Mouse (Mus musculus) cortical plate, adult 2 months (tissue): ENCODE measurements at regions not wholly inside any gene's neighbourhood (a gene's known extent, or its start where the extent isn't known, plus 50 kb on each side); places are given as distances from the start of the nearest gene placed in this dataset.

Source experiments
- H3K27ac ChIP-seq: fragments of 200-500 bp; 2 replicates; pipeline ENCODE4 v1.5.1; 2012; ENCODE audit warnings: low read length, control low read depth, inconsistent platforms; ENCODE audit not compliant: insufficient read depth
- H3K4me1 ChIP-seq: fragments of 200-500 bp; 2 replicates; pipeline ENCODE4 v1.6.1; 2011; ENCODE audit warnings: low read length; ENCODE audit not compliant: control insufficient read depth, insufficient read depth
- H3K4me3 ChIP-seq: fragments of 200-500 bp; 2 replicates; pipeline ENCODE4 v1.5.1; 2011; ENCODE audit warnings: mild to moderate bottlenecking, low read length, control low read depth; ENCODE audit not compliant: insufficient read depth
- CTCF ChIP-seq: fragments of 200-500 bp; IDR thresholded peaks from 2 replicates; pipeline ENCODE4 v1.5.1; 2011; ENCODE audit warnings: mild to moderate bottlenecking, control low read depth, low read length; ENCODE audit not compliant: insufficient read depth; ENCODE audit errors: extremely low read depth
- POLR2A ChIP-seq: fragments of 200-500 bp; IDR thresholded peaks from 2 replicates; pipeline ENCODE4 v1.6.1; 2011; ENCODE audit warnings: mild to moderate bottlenecking, low read length, control low read depth; ENCODE audit not compliant: insufficient read depth; ENCODE audit errors: extremely low read depth

DNA sequence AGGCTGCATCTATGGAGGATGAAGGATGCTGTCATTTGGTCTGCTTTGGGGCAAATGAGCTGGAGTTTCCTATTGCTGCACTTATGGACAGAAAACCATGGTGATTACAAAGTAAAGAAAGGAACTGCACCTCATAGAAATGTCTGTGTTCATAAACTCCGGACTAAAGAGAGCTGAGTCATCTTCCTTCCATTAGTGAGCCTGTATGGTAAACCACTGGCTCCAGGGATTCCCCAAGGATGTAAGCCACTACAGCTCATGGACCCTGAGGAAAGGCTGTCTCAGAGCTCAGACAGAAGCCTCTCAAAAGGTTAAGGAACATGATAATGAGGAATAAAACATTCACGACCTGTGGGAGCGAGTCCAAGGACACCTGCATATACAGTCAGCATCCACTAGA, 66.3 kb upstream of the Zfp462 start:
- Histone ChIP-seq H3K27ac (no peak overlapping the region), H3K4me1 (no peaks in the 10 kb centered on the region), H3K4me3 (no peak overlapping the region)
- TF ChIP-seq POLR2A (no peak), CTCF (no peak)

- H3K4me1 ChIP-seq: no peaks in the 10 kb centered on the region
- TF ChIP-seq CTCF (no peak), POLR2A (no peak)
- H3K4me3 ChIP-seq: no peak overlapping the region
- no peak overlapping the region for H3K27ac ChIP-seq
Observed at GRCm38 (mm10) chr4:54893288-54893687, 51.6 kb upstream of the Zfp462 start.
